Mouse (Mus musculus) central nervous system, embryonic 18 days (tissue): ENCODE results near the gene Amz1. TPM values are rescaled to one million over a fixed set of nuclear protein-coding genes. Genes with fewer than 3 reads are reported as not detected.

Experiments
- polyA plus RNA-seq: library from polyadenylated mRNA; depleted of rRNA; stranded (reverse); fragments of >200 nt; gene quantifications from 2 replicates; pipeline ENCODE4 v1.2.3, GENCODE M21; 2012; rRNA removed

The Amz1 gene
- 9.2 and 9.7 TPM in 2 replicates for polyA plus RNA-seq

DNA sequence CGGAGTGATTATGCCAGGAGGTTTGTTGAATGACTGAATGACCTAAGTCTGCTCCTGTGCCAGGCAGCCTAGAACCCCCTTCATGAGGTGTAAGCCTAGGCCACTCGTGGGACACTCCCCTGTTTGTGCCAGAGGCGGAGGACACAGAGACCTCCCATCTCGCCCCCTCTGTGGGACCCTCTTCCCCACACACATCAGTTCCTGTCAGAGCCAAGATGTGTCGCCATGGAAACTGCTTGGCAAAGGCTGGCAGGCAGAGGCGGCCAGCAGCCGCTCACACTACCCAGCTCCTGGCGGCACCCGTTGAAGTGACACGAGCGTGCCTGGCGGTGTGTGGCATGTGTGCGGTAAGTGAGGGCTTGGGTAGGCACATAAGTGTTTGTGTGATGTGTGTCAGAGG, at the start of gene Amz1:
Gene Amz1 (plus strand): TSS at position 306 of the 400 bp plus-strand sequence.

GRCm38 (mm10) chr5:140702103-140702513, 21.8 kb upstream of the Amz1 start, which contains the start of gene Iqce:
Iqce (minus strand) TSS chr5:140702378.

DNA sequence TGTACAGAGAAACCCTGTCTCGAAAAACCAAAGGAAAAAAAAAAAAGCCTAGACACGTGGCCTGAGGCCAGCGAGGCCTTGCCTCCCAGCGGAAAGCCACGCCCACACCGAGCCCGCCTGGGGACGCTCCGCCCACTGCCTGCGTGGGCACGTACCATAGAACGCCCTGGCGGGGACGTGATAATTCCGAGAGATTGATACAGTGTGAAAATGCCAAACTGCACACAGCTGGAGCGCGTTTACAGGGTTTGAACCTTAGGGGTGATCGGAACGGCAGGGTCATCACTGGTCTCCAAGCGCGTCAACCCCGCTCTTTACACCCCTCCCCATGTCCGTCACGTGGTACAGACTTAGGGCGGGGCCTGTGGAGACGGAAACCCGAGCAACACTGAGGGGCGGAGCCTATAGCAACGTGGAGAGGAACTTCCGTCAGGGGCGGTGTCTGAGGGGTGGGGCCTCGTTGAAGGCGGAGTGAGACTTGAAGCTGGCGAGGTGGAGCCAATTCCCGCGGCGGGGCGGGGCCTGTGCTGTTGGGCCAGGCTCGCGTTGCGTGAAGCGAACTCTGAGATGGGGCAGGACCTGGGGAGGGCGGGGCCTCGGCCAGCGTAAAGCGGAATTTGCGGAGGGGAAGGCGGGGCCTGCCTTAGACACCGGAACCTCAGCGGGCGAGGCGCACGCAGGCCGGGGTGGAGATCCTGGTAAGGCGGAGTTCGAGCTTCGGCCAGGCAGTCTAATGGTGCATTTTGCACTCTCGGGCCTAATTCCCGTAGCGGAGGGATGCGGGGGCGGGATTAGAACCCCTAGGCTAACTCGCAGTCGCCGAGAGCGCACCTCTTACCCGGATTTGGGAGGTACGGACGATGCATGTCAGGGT, 19.3 kb upstream of the Amz1 start, which contains the start of gene Brat1:
Gene Brat1 (plus strand): TSS at position 634 of the 874 bp plus-strand sequence.

Other genes starting within 250 kb of the Amz1 start
- 12.0 and 13.3 TPM in 2 replicates for gene Chst12, start 218.6 kb upstream of the Amz1 start, polyA plus RNA-seq
- gene Grifin, start 159.1 kb upstream of the Amz1 start, polyA plus RNA-seq, result 0.31 and 0.35 TPM in 2 replicates
- 40.5 and 44.8 TPM in 2 replicates for gene Lfng, start 116.8 kb upstream of the Amz1 start, polyA plus RNA-seq
- 104 and 145 TPM in 2 replicates for gene Ttyh3, start 75.1 kb upstream of the Amz1 start, polyA plus RNA-seq
- gene Iqce, start 21.7 kb upstream of the Amz1 start, polyA plus RNA-seq, result 58.0 and 59.5 TPM in 2 replicates
- gene Brat1, start 19.1 kb upstream of the Amz1 start, polyA plus RNA-seq, result 29.4 and 30.3 TPM in 2 replicates
- gene Gna12, start 106.3 kb downstream of the Amz1 start, polyA plus RNA-seq, result 70.0 and 71.9 TPM in 2 replicates